Mouse (Mus musculus) midbrain, embryonic 12.5 days (tissue): ENCODE measurements at regions not wholly inside any gene's neighbourhood (a gene's known extent, or its start where the extent isn't known, plus 50 kb on each side); places are given as distances from the start of the nearest gene placed in this dataset.
"Not testable (repeated sequence)": the region's sequence is repeated elsewhere in the genome, so short reads cannot be mapped to it uniquely, and the experiment has no call there.

ENCODE experiments used
- ATAC-seq: fragments of 200-750 bp; cut with Nextera tagmentation; 2 replicates; pipeline ENCODE4 v1.8.0; 2017; ENCODE audit warnings: low read depth, moderate TSS enrichment, moderate library complexity; ENCODE audit not compliant: low FRiP score
- H3K27ac ChIP-seq: fragments of 300-500 bp; sonication (generic); replicated peaks from 2 replicates; pipeline ENCODE4 v1.5.1; 2016; ENCODE audit warnings: mild to moderate bottlenecking
- H3K27me3 ChIP-seq: fragments of 300-500 bp; sonication (generic); 2 replicates; pipeline ENCODE4 v1.6.1; 2016; ENCODE audit warnings: mild to moderate bottlenecking
- H3K36me3 ChIP-seq: fragments of 300-500 bp; sonication (generic); 2 replicates; pipeline ENCODE4 v1.6.1; 2016
- H3K4me1 ChIP-seq: fragments of 300-500 bp; sonication (generic); 2 replicates; pipeline ENCODE4 v1.6.1; 2016
- H3K4me2 ChIP-seq: fragments of 300-500 bp; sonication (generic); replicated peaks from 2 replicates; pipeline ENCODE4 v1.6.1; 2016; ENCODE audit warnings: mild to moderate bottlenecking, moderate library complexity
- H3K4me3 ChIP-seq: fragments of 300-500 bp; sonication (generic); 2 replicates; pipeline ENCODE4 v1.5.1; 2016; ENCODE audit warnings: mild to moderate bottlenecking
- H3K9ac ChIP-seq: fragments of 300-500 bp; sonication (generic); replicated peaks from 2 replicates; pipeline ENCODE4 v1.6.1; 2016; ENCODE audit warnings: mild to moderate bottlenecking, moderate library complexity
- H3K9me3 ChIP-seq: fragments of 300-500 bp; sonication (generic); 2 replicates; pipeline ENCODE4 v1.6.1; 2016; ENCODE audit warnings: mild to moderate bottlenecking
- WGBS: fragments of 180-500 bp; shearing (Covaris S2); methylation state at CpG from one replicate; pipeline ENCODE4 v1.1.7; 2016; 5-methylcytosine and 5-hydroxymethylcytosine counted together

GRCm38 (mm10) chr15:11487268-11487783 lies 87.9 kb upstream of the Tars start:
- Histone ChIP-seq H3K9me3 (no peaks in the 10 kb centered on the region), H3K4me1 (no peaks in the 10 kb centered on the region), H3K27ac (no peak overlapping the region), H3K9ac (no peak overlapping the region), H3K27me3 (no peaks in the 10 kb centered on the region), H3K4me2 (no peak overlapping the region), H3K36me3 (no peaks in the 10 kb centered on the region), H3K4me3 (no peak overlapping the region)
- 85% methylated on average over 5 of the region's 5 CpGs for WGBS
- no peak for ATAC-seq

- no peaks in the 10 kb centered on the region for H3K27me3 ChIP-seq
- H3K4me1 ChIP-seq: no peaks in the 10 kb centered on the region
- no peaks in the 10 kb centered on the region for H3K36me3 ChIP-seq
- H3K4me3 ChIP-seq: no peak overlapping the region
- no peak overlapping the region for H3K9ac ChIP-seq
- H3K27ac ChIP-seq: no peak overlapping the region
- no peak for ATAC-seq
- H3K9me3 ChIP-seq: no peaks in the 10 kb centered on the region
- no peak overlapping the region for H3K4me2 ChIP-seq
- WGBS: 77% methylated on average over 5 of the region's 5 CpGs
Measured at GRCm38 (mm10) chr15:11483916-11484315, 84.5 kb upstream of the Tars start.

GRCm38 (mm10) chr15:11479166-11479944 lies 79.9 kb upstream of the Tars start:
- no peaks in the 10 kb centered on the region for H3K9me3 ChIP-seq
- H3K27me3 ChIP-seq: no peaks in the 10 kb centered on the region
- H3K4me3 ChIP-seq: no peak overlapping the region
- peak; percentile 73; the same call in 1 of the 2 replicates for ATAC-seq
- 50% methylated on average over 14 of the region's 14 CpGs for WGBS
- H3K36me3 ChIP-seq: no peaks in the 10 kb centered on the region
- no peaks in the 10 kb centered on the region for H3K4me1 ChIP-seq
- H3K4me2 ChIP-seq: no peak overlapping the region
- H3K9ac ChIP-seq: no peak overlapping the region
- H3K27ac ChIP-seq: no peak overlapping the region

- Histone ChIP-seq H3K36me3 (no peaks in the 10 kb centered on the region), H3K27ac (no peak overlapping the region), H3K4me1 (no peaks in the 10 kb centered on the region), H3K27me3 (no peaks in the 10 kb centered on the region), H3K4me2 (no peak overlapping the region), H3K4me3 (no peak overlapping the region), H3K9me3 (no peaks in the 10 kb centered on the region), H3K9ac (no peak overlapping the region)
- 82% methylated on average over 3 of the region's 3 CpGs for WGBS
- no peak for ATAC-seq
Measured at GRCm38 (mm10) chr15:11476248-11476647, 76.8 kb upstream of the Tars start.

GRCm38 (mm10) chr15:11463341-11463740 lies 63.9 kb upstream of the Tars start:
- Histone ChIP-seq H3K9me3 (no peaks in the 10 kb centered on the region), H3K4me2 (no peak overlapping the region), H3K4me1 (no peaks in the 10 kb centered on the region), H3K27ac (no peak overlapping the region), H3K27me3 (no peaks in the 10 kb centered on the region), H3K4me3 (no peak overlapping the region), H3K36me3 (no peaks in the 10 kb centered on the region), H3K9ac (no peak overlapping the region)
- ATAC-seq: no peak
- WGBS: 89% methylated on average over 2 of the region's 2 CpGs

- 28% methylated on average over 2 of the region's 2 CpGs for WGBS
Measured at GRCm38 (mm10) chr15:11461575-11461974, 62.1 kb upstream of the Tars start.

GRCm38 (mm10) chr15:11459306-11459705 lies 59.8 kb upstream of the Tars start:
- Histone ChIP-seq H3K4me2 (no peak overlapping the region), H3K27ac (no peak overlapping the region), H3K27me3 (no peaks in the 10 kb centered on the region), H3K9ac (no peak overlapping the region), H3K9me3 (no peaks in the 10 kb centered on the region), H3K36me3 (no peaks in the 10 kb centered on the region), H3K4me1 (no peaks in the 10 kb centered on the region), H3K4me3 (no peak overlapping the region)
- no peak for ATAC-seq
- 93% methylated on average over 2 of the region's 2 CpGs for WGBS

More at GRCm38 (mm10) chr15:11461575-11461974, 62.1 kb upstream of the Tars start:
- not testable (repeated sequence) for ATAC-seq, H3K27ac ChIP-seq, H3K27me3 ChIP-seq, H3K9me3 ChIP-seq, H3K4me3 ChIP-seq, H3K4me1 ChIP-seq, H3K4me2 ChIP-seq, H3K9ac ChIP-seq, H3K36me3 ChIP-seq

GRCm38 (mm10) chr15:11457278-11457677 lies 57.8 kb upstream of the Tars start:
- no peaks in the 10 kb centered on the region for H3K9me3 ChIP-seq
- no peak overlapping the region for H3K27ac ChIP-seq
- WGBS: 89% methylated on average over 8 of the region's 8 CpGs
- H3K27me3 ChIP-seq: no peaks in the 10 kb centered on the region
- H3K9ac ChIP-seq: no peak overlapping the region
- no peak overlapping the region for H3K4me2 ChIP-seq
- no peak overlapping the region for H3K4me3 ChIP-seq
- no peak for ATAC-seq
- H3K4me1 ChIP-seq: no peaks in the 10 kb centered on the region
- H3K36me3 ChIP-seq: no peaks in the 10 kb centered on the region

- Histone ChIP-seq H3K4me1 (no peaks in the 10 kb centered on the region), H3K27ac (no peak overlapping the region), H3K4me2 (no peak overlapping the region), H3K9me3 (no peaks in the 10 kb centered on the region), H3K9ac (no peak overlapping the region), H3K4me3 (no peak overlapping the region), H3K36me3 (no peaks in the 10 kb centered on the region), H3K27me3 (no peaks in the 10 kb centered on the region)
- ATAC-seq: no peak
- WGBS: 82% methylated on average over 6 of the region's 6 CpGs
Measured at GRCm38 (mm10) chr15:11455982-11456381, 56.5 kb upstream of the Tars start.

GRCm38 (mm10) chr15:11455366-11455785 lies 55.9 kb upstream of the Tars start:
- Histone ChIP-seq H3K9ac (no peak overlapping the region), H3K36me3 (no peaks in the 10 kb centered on the region), H3K27me3 (no peaks in the 10 kb centered on the region), H3K4me1 (no peaks in the 10 kb centered on the region), H3K4me2 (no peak overlapping the region), H3K27ac (no peak overlapping the region), H3K9me3 (no peaks in the 10 kb centered on the region), H3K4me3 (no peak overlapping the region)
- ATAC-seq: no peak
- WGBS: 90% methylated on average over 11 of the region's 11 CpGs

- no peak for ATAC-seq
- 84% methylated on average over 1 of the region's 1 CpGs for WGBS
- no peak overlapping the region for H3K27ac ChIP-seq
- no peaks in the 10 kb centered on the region for H3K9me3 ChIP-seq
- no peak overlapping the region for H3K9ac ChIP-seq
- no peaks in the 10 kb centered on the region for H3K36me3 ChIP-seq
- H3K27me3 ChIP-seq: no peaks in the 10 kb centered on the region
- H3K4me3 ChIP-seq: no peak overlapping the region
- no peaks in the 10 kb centered on the region for H3K4me1 ChIP-seq
- H3K4me2 ChIP-seq: no peak overlapping the region
Measured at GRCm38 (mm10) chr15:11453997-11454396, 54.5 kb upstream of the Tars start.

GRCm38 (mm10) chr15:11451635-11452034 lies 52.2 kb upstream of the Tars start:
- H3K9me3 ChIP-seq: no peaks in the 10 kb centered on the region
- WGBS: 82% methylated on average over 1 of the region's 1 CpGs
- no peak for ATAC-seq

More at GRCm38 (mm10) chr15:11451635-11452034, 52.2 kb upstream of the Tars start:
- Histone ChIP-seq H3K27ac (no peak overlapping the region), H3K4me1 (no peaks in the 10 kb centered on the region), H3K4me2 (no peak overlapping the region), H3K27me3 (no peaks in the 10 kb centered on the region), H3K9ac (no peak overlapping the region), H3K4me3 (no peak overlapping the region), H3K36me3 (no peaks in the 10 kb centered on the region)
